Mouse (Mus musculus) testis, adult 2 months (tissue): Measurements from ENCODE around the gene Myo1c.

ENCODE experiments used
- CTCF ChIP-seq: fragments of 200-500 bp; IDR thresholded peaks from 2 replicates; pipeline ENCODE4 v1.5.1; 2012; ENCODE audit warnings: low read depth, mild to moderate bottlenecking, inconsistent platforms, low read length, moderate library complexity; ENCODE audit not compliant: control insufficient read depth, insufficient read depth, insufficient replicate concordance
- POLR2A ChIP-seq: fragments of 200-500 bp; IDR thresholded peaks from 2 replicates; pipeline ENCODE4 v1.6.1; 2012; ENCODE audit warnings: low read depth, mild to moderate bottlenecking, inconsistent platforms, low read length, moderate library complexity; ENCODE audit not compliant: control insufficient read depth

DNA sequence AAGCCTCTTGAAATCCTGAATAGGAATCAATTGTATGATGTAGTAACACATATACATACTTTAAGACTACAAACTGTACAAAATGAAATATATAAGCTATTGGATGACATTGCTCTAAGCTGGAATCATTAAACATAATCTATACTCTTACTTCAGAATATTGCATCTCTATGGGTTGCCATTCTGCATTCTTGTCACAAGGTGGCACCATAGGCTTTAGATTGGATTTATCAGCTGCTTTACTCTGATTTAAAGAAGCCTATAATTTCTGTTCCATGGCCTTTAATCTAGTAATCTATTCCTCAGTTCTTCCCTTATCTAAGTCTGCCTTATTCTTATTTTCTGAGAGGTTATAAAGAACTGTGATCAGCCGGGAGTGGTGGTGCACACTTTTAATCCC is 63.6 kb downstream of the Myo1c start:
- TF ChIP-seq CTCF (no peak), POLR2A (no peak)
